Comparison of ENCODE assay signal across 19 mouse cellular contexts in genomic region chr9:100647774-100648323, GRCm38 (mm10). TPM values are rescaled to one million over a fixed set of nuclear protein-coding genes. Genes with fewer than 3 reads are reported as not detected.
DNase-seq lines count a peak whose midpoint lies in the region; ATAC-seq lines count a peak whose summit lies in the region.
"Had no signal": no experiment of that assay in that cellular context is flagged by ENCODE, and none has a peak within 500 bp of the region (broad histone marks: within the 10 kb centered on the region; RNA-seq: fewer than 3 reads in every experiment).

No protein-coding gene starts in this region.

- peaks cover 12% of the 10 kb centered on the region for H3K4me1 ChIP-seq in kidney, embryonic 16.5 days (ENCODE audit: insufficient read depth, low read length)
- no peaks in the 10 kb centered on the region; the same call in none of the 2 replicates for H3K4me1 ChIP-seq in heart, embryonic 10.5 days

- no peak overlapping the region for H3K4me2 ChIP-seq in kidney, embryonic 16.5 days (replicated peaks; ENCODE audit: low read depth, low read length)
- H3K4me2 ChIP-seq: hindbrain, embryonic 13.5 days; kidney, embryonic 15.5 days; limb, embryonic 15.5 days; neural tube, embryonic 13.5 days had no signal

- DNase-seq in right cerebral cortex, adult 18-20 months = peak; percentile 70
- DNase-seq in right cerebral cortex, postnatal 4 days = no peak
- DNase-seq in layer of hippocampus, adult 9-11 months = peak; percentile 91
- DNase-seq in left cerebral cortex, postnatal 36 days (ENCODE audit: low spot score in 2 of 2) = peak; percentile 39 to 55
- DNase-seq in telencephalon, adult 2 months (ENCODE audit: low read depth, low spot score) = peak; percentile 75
- no peak for DNase-seq in heart, embryonic 10.5 days (ENCODE audit: low spot score)
- DNase-seq in gastrocnemius, adult 8-10 months (ENCODE audit: low spot score in 2 of 2) = no peak
- DNase-seq: adrenal gland, postnatal 25 days; cerebellum, adult 9-10 months; heart, adult 18-20 months; lung, postnatal 14 days had no signal

- intact Hi-C loops in left cerebral cortex, postnatal 36 days (cut with DNase I) = no loop called here

- H3K36me3 ChIP-seq in kidney, embryonic 16.5 days (ENCODE audit: insufficient read depth, low read length) = no peaks in the 10 kb centered on the region
- peaks cover 2% of the 10 kb centered on the region; the same call in 1 of the 2 replicates for H3K36me3 ChIP-seq in heart, embryonic 10.5 days
- H3K36me3 ChIP-seq: hindbrain, embryonic 13.5 days; kidney, embryonic 15.5 days; limb, embryonic 15.5 days; neural tube, embryonic 13.5 days had no signal

- H3K9me3 ChIP-seq in kidney, embryonic 16.5 days (ENCODE audit: low read length) = no peaks in the 10 kb centered on the region
- H3K9me3 ChIP-seq in heart, embryonic 10.5 days = no peaks in the 10 kb centered on the region
- H3K9me3 ChIP-seq: hindbrain, embryonic 13.5 days; kidney, embryonic 15.5 days; limb, embryonic 15.5 days; midbrain, embryonic 10.5 days; neural tube, embryonic 13.5 days had no signal

- H3K4me3 ChIP-seq in kidney, embryonic 16.5 days (ENCODE audit: low read length) = no peak overlapping the region
- no peak overlapping the region for H3K4me3 ChIP-seq in heart, embryonic 10.5 days
- H3K4me3 ChIP-seq: hindbrain, embryonic 13.5 days; kidney, embryonic 15.5 days; limb, embryonic 15.5 days; midbrain, embryonic 10.5 days; neural tube, embryonic 13.5 days had no signal

- H3K27me3 ChIP-seq in kidney, embryonic 16.5 days (ENCODE audit: insufficient read depth, low read length) = no peaks in the 10 kb centered on the region
- no peaks in the 10 kb centered on the region for H3K27me3 ChIP-seq in heart, embryonic 10.5 days (ENCODE audit: insufficient read depth, poor library complexity, severe bottlenecking)
- H3K27me3 ChIP-seq: hindbrain, embryonic 13.5 days; kidney, embryonic 15.5 days; limb, embryonic 15.5 days; neural tube, embryonic 13.5 days; Patski had no signal

- H3K27ac ChIP-seq in kidney, embryonic 16.5 days (ENCODE audit: low read length) = no peak overlapping the region
- H3K27ac ChIP-seq in heart, embryonic 10.5 days = no peak overlapping the region
- H3K27ac ChIP-seq: hindbrain, embryonic 13.5 days; kidney, embryonic 15.5 days; limb, embryonic 15.5 days; midbrain, embryonic 10.5 days; neural tube, embryonic 13.5 days had no signal

- WGBS in kidney, embryonic 16.5 days = 92% methylated on average over 2 of the region's 2 CpGs
- WGBS in heart, embryonic 10.5 days = 92% methylated on average over 2 of the region's 2 CpGs

- H3K9ac ChIP-seq in kidney, embryonic 16.5 days (replicated peaks; ENCODE audit: low read length) = no peak overlapping the region
- H3K9ac ChIP-seq: hindbrain, embryonic 13.5 days; kidney, embryonic 15.5 days; limb, embryonic 15.5 days; neural tube, embryonic 13.5 days had no signal

- no peak for ATAC-seq in kidney, embryonic 16.5 days (ENCODE audit: low FRiP score, low TSS enrichment)
- ATAC-seq: activated CD4-positive, CD25-positive, alpha-beta regulatory T cell, adult 4 months; Patski had no signal

RNA-seq across cellular contexts. Expression of gene Stag1, which starts 50.3 kb away (rescaled TPM):
- 10 to 100 TPM; 48.3 to 61.0 TPM for total RNA-seq in left cerebral cortex, postnatal 36 days (2021)
- 32.1 and 43.4 TPM in 2 replicates for polyA plus RNA-seq in kidney, embryonic 16.5 days (2015; fragmentation: Nextera tagmentation; extraction: Ambion mirVana)
- polyA plus RNA-seq in heart, embryonic 10.5 days (2016; fragmentation: Nextera tagmentation; extraction: Ambion mirVana) = 34.4 and 38.1 TPM in 2 replicates
- 10 to 100 TPM; 19.2 to 22.6 (median 20.8) TPM for total RNA-seq in gastrocnemius, adult 8-10 months (2022)

Comparison
In these comparisons a context has a peak if more than half of its experiments do, and no peak if none do; other contexts are left out.
1. DNase-seq: peak in right cerebral cortex, adult 18-20 months (single experiment), layer of hippocampus, adult 9-11 months (single experiment), left cerebral cortex, postnatal 36 days (2 of 2) and telencephalon, adult 2 months (single experiment); none in right cerebral cortex, postnatal 4 days (single experiment), heart, embryonic 10.5 days (single experiment) and gastrocnemius, adult 8-10 months (0 of 2).